Mouse (Mus musculus) thymus, adult 2 months (tissue): ENCODE results near the gene Gm11444. TPM values are rescaled to one million over a fixed set of nuclear protein-coding genes. Genes with fewer than 3 reads are reported as not detected.

Source experiments
- DNase-seq: peaks from one replicate; pipeline ENCODE4 v3.0.0; 2021
- H3K27ac ChIP-seq: fragments of 200-500 bp; 2 replicates; pipeline ENCODE4 v1.5.1; 2012; ENCODE audit warnings: low read length, control low read depth; ENCODE audit not compliant: control insufficient read depth, insufficient read depth
- H3K27me3 ChIP-seq: fragments of 200-500 bp; 2 replicates; pipeline ENCODE4 v1.6.1; 2012; ENCODE audit warnings: mild to moderate bottlenecking, low read length, moderate library complexity, mixed read lengths; ENCODE audit not compliant: control insufficient read depth, insufficient read depth
- H3K36me3 ChIP-seq: fragments of 200-500 bp; 2 replicates; pipeline ENCODE4 v1.6.1; 2012; ENCODE audit warnings: mild to moderate bottlenecking, low read length, moderate library complexity; ENCODE audit not compliant: control insufficient read depth, insufficient read depth
- H3K4me1 ChIP-seq: fragments of 200-500 bp; replicated peaks from 2 replicates; pipeline ENCODE4 v1.6.1; 2012; ENCODE audit warnings: low read length; ENCODE audit not compliant: control insufficient read depth, insufficient read depth
- H3K4me3 ChIP-seq: fragments of 200-500 bp; 2 replicates; pipeline ENCODE4 v1.5.1; 2012; ENCODE audit warnings: mild to moderate bottlenecking, low read length, control low read depth, moderate library complexity; ENCODE audit not compliant: control insufficient read depth, insufficient read depth
- CTCF ChIP-seq: fragments of 200-500 bp; IDR thresholded peaks from 2 replicates; pipeline ENCODE4 v1.5.1; 2012; ENCODE audit warnings: mild to moderate bottlenecking, control low read depth, low read length, moderate library complexity, borderline replicate concordance; ENCODE audit not compliant: control insufficient read depth, poor library complexity, insufficient read depth; ENCODE audit errors: extremely low read depth
- POLR2A ChIP-seq: fragments of 200-500 bp; IDR thresholded peaks from 2 replicates; pipeline ENCODE4 v1.6.1; 2012; ENCODE audit warnings: mild to moderate bottlenecking, low read length, control low read depth, moderate library complexity; ENCODE audit not compliant: control insufficient read depth, poor library complexity, insufficient read depth; ENCODE audit errors: extremely low read depth
- WGBS: fragments of 180-500 bp; shearing (Covaris S2); methylation state at CpG from one replicate; pipeline ENCODE4 v1.1.7; 2018; 5-methylcytosine and 5-hydroxymethylcytosine counted together
- polyA plus RNA-seq: library from polyadenylated mRNA; depleted of rRNA; stranded (reverse); fragments of >200 nt; gene quantifications from 2 replicates; pipeline ENCODE4 v1.2.3, GENCODE M21; 2012

Gene Gm11444
- polyA plus RNA-seq, 1 experiment: not detected

DNA sequence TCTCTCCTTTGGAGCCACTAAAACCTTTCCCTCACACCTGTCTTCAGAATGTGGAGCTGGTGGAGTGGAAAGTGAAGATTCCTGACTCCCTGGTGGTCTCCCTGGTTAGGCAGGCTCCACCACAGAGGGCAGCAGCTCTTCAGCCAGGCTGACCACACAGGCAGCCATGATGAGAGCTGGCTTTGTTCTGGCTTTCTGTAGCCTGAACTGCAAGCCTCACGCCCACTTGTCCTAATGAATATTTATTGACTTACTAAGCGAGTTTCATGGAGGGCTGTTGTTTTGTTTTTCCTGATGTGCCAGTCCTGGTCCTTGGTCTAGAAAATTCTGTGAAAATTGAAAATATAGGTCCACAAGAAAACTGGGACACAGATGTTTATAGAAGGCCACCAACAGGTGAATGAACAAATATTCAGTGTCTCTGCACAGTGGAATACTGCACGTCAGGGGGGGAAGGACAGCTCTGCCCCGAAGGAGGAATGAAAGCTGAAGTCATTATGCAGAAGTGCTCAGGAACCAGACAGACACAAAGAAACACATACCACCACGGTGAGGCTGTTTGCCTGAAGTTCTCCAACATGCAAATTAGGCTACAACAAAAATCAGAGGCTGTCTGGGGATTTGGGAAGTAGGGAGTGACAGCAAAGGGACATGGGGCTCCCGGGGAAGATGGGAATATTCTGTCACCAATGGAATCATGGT, 8.0 kb upstream of the Gm11444 start:
- WGBS: 55% methylated on average over 6 of the region's 6 CpGs
- DNase-seq: no peak
- Histone ChIP-seq H3K36me3 (no peaks in the 10 kb centered on the region), H3K27ac (no peak overlapping the region), H3K4me3 (no peak overlapping the region), H3K4me1 (no peaks in the 10 kb centered on the region), H3K27me3 (no peaks in the 10 kb centered on the region)
- no peak for TF ChIP-seq CTCF
- no peak for TF ChIP-seq POLR2A

DNA sequence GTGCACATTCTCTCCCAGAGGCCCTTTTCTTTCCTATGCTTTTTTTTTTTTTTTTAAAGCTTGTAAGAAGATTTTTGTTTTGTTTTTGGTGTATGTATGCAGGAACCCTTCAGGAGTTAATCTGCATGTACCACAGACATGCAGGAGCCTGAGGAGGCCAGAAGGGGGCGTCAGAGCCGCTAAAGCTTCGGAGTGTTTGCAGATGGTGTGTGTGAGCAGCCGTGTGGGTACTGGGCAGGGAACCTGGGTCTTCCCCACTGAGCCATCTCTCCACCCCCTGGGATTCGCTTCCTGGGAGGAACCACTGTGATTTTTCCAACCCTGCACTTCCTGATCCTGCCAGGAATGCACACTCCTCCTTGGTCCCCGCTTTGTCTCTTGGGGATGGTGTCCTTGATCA, 625 bp upstream of the Gm11444 start:
- no peak for TF ChIP-seq CTCF
- TF ChIP-seq POLR2A: no peak
- Histone ChIP-seq H3K4me3 (no peak overlapping the region), H3K36me3 (no peaks in the 10 kb centered on the region), H3K4me1 (no peaks in the 10 kb centered on the region), H3K27me3 (no peaks in the 10 kb centered on the region; the same call in 1 of the 2 replicates), H3K27ac (no peak overlapping the region)
- WGBS: 68% methylated on average over 6 of the region's 6 CpGs
- DNase-seq: no peak

DNA sequence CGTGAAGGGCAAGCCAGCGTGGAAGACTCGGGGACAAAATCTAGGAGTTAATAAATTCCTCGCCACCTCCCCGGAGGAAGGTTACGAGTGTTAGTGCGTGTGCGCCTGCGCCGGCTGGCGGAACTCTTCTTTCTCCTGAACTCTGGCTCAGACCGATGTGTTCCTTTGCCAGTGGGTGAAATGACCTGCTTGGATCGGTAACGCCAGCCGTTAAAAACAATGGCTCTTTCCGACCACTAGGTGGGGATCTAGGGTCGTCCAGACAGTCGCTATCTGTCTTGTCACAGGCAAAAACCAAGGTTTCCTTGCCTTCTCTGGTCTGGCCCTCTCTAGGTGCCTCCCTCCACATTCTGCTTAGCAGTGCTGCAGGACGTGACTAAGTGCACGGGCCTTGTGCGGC, 1.1 kb downstream of the Gm11444 start:
- H3K27ac ChIP-seq: no peak overlapping the region
- 0 out of 2 replicates have a peak, but pooled peaks have one; percentile 44 for TF ChIP-seq CTCF
- no peak for TF ChIP-seq POLR2A
- 12% methylated on average over 21 of the region's 21 CpGs for WGBS
- peaks cover 2% of the 10 kb centered on the region; the same call in 1 of the 2 replicates for H3K27me3 ChIP-seq
- DNase-seq: peak; percentile 51
- no peaks in the 10 kb centered on the region for H3K36me3 ChIP-seq
- no peaks in the 10 kb centered on the region; the same call in 1 of the 2 replicates for H3K4me1 ChIP-seq
- no peak overlapping the region for H3K4me3 ChIP-seq

DNA sequence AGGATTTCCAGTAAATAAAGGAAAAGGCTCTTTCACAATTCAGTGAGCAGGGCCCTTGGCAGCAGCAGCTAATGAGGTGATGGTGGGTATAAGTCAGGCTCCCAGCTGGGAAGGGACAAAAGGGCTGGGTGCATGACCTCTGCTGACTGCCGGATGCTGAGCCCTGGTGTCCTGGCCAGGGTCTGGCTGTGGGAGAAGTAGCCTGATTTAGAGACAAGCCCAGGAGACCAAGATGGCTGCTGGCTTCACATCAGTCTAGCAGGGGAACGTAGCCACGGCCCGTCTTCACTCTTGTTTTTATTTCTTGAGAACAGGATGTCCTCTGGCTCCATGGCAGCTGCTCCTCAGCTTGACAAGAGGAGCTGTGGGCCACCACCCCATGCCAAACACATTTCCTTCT, 3.6 kb downstream of the Gm11444 start:
- WGBS: 55% methylated on average over 4 of the region's 4 CpGs
- H3K4me1 ChIP-seq: peaks cover 7% of the 10 kb centered on the region; the same call in 1 of the 2 replicates
- TF ChIP-seq CTCF (no peak), POLR2A (no peak)
- no peaks in the 10 kb centered on the region for H3K36me3 ChIP-seq
- H3K4me3 ChIP-seq: no peak overlapping the region
- H3K27me3 ChIP-seq: peaks cover 15% of the 10 kb centered on the region
- DNase-seq: no peak
- no peak overlapping the region for H3K27ac ChIP-seq

DNA sequence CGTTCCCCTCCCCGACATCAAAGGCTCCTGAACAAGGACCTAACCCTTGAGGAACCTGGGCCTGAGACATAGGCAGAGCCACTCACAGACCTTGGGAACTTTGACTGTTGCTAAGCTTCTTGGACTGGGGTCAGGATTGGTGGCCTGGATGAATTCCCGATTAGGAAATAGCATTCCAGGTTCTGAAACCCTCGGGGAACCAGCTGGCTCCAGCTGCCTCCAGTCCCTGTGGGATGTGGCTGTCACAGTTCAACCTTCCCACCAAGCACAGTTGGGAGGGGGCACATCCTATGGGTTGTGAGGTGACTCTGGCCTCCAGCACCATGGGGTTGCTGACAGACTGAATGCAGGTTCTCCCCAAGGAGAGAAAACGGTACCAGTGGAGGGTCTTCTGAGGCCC, 4.2 kb downstream of the Gm11444 start:
- Histone ChIP-seq H3K27ac (no peak overlapping the region), H3K36me3 (no peaks in the 10 kb centered on the region), H3K4me3 (no peak overlapping the region), H3K27me3 (peaks cover 20% of the 10 kb centered on the region), H3K4me1 (peaks cover 7% of the 10 kb centered on the region; the same call in 1 of the 2 replicates)
- no peak for DNase-seq
- WGBS: 65% methylated on average over 5 of the region's 5 CpGs
- no peak for TF ChIP-seq POLR2A
- no peak for TF ChIP-seq CTCF

DNA sequence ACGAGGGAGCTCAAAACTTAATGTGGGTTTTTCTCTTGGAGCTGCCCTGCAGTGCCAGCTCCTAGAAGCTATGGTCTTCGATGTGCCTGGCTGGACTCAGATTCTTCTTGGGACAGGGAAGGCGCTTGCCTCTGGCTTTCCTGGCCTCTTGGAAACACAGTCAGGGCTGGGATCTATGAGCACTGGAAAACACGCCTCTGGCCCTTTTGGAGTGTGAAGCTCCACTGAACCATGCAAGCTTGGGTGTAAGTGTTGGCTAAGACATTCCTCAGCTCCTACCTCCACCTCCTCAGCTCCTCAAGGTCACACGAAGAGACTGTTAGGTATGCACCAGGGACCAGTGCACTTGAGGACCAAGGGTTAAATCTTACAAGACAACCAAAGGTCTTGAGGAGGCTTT, 5.2 kb downstream of the Gm11444 start:
- no peak overlapping the region for H3K27ac ChIP-seq
- H3K4me3 ChIP-seq: no peak overlapping the region
- WGBS: 49% methylated on average over 5 of the region's 5 CpGs
- TF ChIP-seq CTCF: no peak
- no peak for DNase-seq
- H3K36me3 ChIP-seq: no peaks in the 10 kb centered on the region
- peaks cover 29% of the 10 kb centered on the region for H3K27me3 ChIP-seq
- peaks cover 7% of the 10 kb centered on the region; the same call in 1 of the 2 replicates for H3K4me1 ChIP-seq

DNA sequence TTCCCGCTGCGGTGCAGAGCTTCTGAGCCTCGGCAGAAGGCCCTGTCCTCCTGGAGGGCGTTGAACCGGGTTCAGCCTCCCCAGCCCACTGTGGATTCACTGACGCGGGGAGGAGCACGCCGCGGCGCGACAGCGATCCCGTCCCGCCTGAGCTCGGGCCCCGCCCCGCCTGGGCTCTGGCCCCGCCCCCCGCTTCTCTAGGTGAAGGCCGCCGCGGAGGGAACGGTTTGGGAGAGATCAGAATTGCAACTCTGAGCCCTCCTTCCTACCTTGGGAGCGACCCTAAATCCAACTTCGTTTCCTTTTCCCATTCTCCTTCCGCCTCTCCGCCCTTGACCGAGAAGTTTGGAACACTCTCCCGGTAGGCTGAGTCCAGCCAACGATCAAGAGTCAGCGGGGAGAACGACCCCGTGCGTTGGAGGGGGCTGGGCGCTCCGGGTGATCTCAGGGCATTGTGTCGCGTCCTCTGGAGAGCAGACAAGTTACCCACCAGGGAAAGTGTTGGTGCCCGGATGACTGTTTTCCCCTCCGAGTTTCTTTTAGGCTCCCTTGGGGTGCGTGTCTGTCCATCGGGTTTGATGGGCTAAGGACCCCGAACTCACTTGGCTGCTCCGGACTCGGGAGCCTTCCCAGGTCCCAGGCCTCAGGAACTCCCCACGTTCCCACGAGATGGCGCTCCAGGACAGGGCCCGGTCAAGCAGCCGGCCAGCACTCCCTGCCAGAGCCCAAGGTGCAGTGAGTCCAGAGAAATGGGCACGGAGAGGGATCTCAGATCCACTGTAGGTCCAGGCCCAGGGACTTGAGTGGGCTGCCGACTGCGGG, 5.8 kb downstream of the Gm11444 start:
- 3% methylated on average over 54 of the region's 54 CpGs for WGBS
- Histone ChIP-seq H3K36me3 (no peaks in the 10 kb centered on the region), H3K4me1 (peaks cover 7% of the 10 kb centered on the region; the same call in 1 of the 2 replicates), H3K4me3 (peak overlapping the region; percentile 43), H3K27me3 (peaks cover 33% of the 10 kb centered on the region), H3K27ac (no peak overlapping the region)
- peak; percentile 74 for DNase-seq
- TF ChIP-seq POLR2A (no peak), CTCF (0 out of 2 replicates have a peak, but pooled peaks have one; percentile 20)
